Mouse (Mus musculus): ENCODE data around the gene Carns1. TPM values are rescaled to one million over a fixed set of nuclear protein-coding genes. Genes with fewer than 3 reads are reported as not detected.

Carns1 gene
- polyA plus RNA-seq, 1 experiment = 2.1 TPM

DNA sequence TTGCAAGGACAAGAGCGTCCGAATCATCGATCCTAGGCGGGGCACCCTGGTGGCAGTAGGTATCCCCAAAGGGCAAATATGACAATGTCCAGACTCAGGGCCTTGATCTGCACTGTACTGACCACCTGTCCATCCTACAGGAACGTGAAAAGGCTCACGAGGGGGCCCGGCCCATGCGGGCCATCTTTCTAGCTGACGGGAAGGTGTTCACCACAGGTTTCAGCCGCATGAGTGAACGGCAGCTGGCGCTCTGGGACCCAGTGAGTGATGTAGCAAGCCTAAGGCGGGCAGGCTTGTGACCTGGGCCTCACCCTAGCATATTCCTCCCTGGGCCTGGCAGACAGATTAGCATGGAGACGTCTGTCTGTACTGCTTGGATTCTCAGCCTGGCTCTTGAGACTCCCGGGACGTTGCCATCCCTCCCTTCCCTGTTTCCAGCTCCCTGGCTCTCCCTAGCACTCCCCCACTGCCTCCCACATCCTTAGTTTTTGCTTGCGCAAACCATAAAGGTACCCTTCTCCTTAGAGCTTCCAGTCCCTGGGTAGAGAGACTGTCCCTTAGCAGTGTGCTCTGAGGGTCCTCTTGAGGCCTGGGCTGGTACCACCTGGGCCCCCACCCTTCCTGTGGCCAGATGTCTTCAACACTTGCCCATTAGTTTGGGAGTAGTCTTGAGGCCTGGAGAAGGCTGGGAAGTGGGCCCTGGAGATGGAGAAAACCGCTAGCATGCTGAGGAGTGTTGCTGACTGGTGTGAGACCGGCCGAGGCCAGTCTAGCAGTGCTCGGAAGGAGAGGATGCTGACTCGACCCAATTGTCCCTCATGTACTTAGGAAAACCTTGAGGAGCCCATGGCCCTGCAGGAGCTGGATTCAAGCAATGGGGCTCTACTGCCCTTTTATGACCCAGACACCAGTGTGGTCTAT is 24.5 kb downstream of the Carns1 start:
- TF ChIP-seq EP300 (IDR thresholded peaks at IDR 0.05; ENCODE audit: insufficient read depth, low read depth, low read length) (no peak), POLR2A (IDR thresholded peaks at IDR 0.05; ENCODE audit: insufficient read depth, low read length) (no peak), CTCF (IDR thresholded peaks at IDR 0.05; ENCODE audit: low read depth, low read length) (no peak)
- no peak overlapping the region for H3K4me3 ChIP-seq (ENCODE audit: low read depth, low read length)
- no peaks in the 10 kb centered on the region for H3K9me3 ChIP-seq (replicated peaks; ENCODE audit: control insufficient read depth, insufficient read depth, low read length, poor library complexity, severe bottlenecking)
- H3K27ac ChIP-seq (ENCODE audit: insufficient read depth, low read length) = no peak overlapping the region
- H3K27me3 ChIP-seq (ENCODE audit: control insufficient read depth, insufficient read depth, low read length, poor library complexity, severe bottlenecking) = no peaks in the 10 kb centered on the region
- no peak overlapping the region for H3K9ac ChIP-seq (ENCODE audit: low read depth, poor library complexity, severe bottlenecking)
- H3K36me3 ChIP-seq (ENCODE audit: control insufficient read depth, insufficient read depth, low read length, poor library complexity, severe bottlenecking) = 0 out of 2 replicates have a peak, but pooled peaks cover 2% of the 10 kb centered on the region
- peaks cover 2% of the 10 kb centered on the region for H3K4me1 ChIP-seq (ENCODE audit: control insufficient read depth, insufficient read depth, low read length)

DNA sequence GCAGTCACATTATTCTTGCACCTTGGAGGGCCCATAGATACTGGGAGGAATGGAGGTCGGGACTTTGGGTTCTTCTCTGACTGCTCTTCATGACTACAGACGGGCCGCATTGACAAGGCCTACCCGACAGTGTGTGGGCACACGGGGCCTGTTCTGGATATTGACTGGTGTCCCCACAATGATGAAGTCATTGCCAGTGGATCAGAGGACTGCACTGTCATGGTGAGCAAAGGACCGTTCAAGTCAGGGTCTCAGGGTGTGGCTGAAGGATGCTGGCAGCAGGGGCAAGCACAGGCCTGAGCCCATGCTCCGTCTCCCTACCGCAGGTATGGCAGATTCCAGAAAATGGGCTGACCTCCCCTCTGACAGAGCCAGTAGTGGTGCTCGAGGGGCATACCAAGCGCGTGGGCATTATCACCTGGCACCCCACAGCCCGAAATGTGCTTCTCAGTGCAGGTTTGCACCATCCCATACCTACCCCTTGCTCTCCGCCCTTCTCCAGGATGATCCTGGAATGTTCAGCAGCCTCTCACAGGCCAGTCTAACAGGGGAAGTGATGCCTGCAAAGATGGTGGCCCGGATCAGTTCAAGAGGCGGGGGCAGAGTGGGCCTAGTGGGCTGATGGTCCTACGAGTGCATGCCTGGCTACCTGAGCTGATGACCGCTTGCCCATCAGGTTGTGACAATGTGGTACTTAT is 25.4 kb downstream of the Carns1 start:
- H3K36me3 ChIP-seq (ENCODE audit: control insufficient read depth, insufficient read depth, low read length, poor library complexity, severe bottlenecking) = 0 out of 2 replicates have a peak, but pooled peaks cover 2% of the 10 kb centered on the region
- TF ChIP-seq POLR2A (IDR thresholded peaks at IDR 0.05; ENCODE audit: insufficient read depth, low read length) (no peak), EP300 (IDR thresholded peaks at IDR 0.05; ENCODE audit: insufficient read depth, low read depth, low read length) (no peak), CTCF (IDR thresholded peaks at IDR 0.05; ENCODE audit: low read depth, low read length) (no peak)
- peaks cover 2% of the 10 kb centered on the region for H3K4me1 ChIP-seq (ENCODE audit: control insufficient read depth, insufficient read depth, low read length)
- no peak overlapping the region for H3K9ac ChIP-seq (ENCODE audit: low read depth, poor library complexity, severe bottlenecking)
- H3K27ac ChIP-seq (ENCODE audit: insufficient read depth, low read length) = no peak overlapping the region
- no peak overlapping the region for H3K4me3 ChIP-seq (ENCODE audit: low read depth, low read length)
- no peaks in the 10 kb centered on the region for H3K9me3 ChIP-seq (replicated peaks; ENCODE audit: control insufficient read depth, insufficient read depth, low read length, poor library complexity, severe bottlenecking)
- H3K27me3 ChIP-seq (ENCODE audit: control insufficient read depth, insufficient read depth, low read length, poor library complexity, severe bottlenecking) = no peaks in the 10 kb centered on the region

DNA sequence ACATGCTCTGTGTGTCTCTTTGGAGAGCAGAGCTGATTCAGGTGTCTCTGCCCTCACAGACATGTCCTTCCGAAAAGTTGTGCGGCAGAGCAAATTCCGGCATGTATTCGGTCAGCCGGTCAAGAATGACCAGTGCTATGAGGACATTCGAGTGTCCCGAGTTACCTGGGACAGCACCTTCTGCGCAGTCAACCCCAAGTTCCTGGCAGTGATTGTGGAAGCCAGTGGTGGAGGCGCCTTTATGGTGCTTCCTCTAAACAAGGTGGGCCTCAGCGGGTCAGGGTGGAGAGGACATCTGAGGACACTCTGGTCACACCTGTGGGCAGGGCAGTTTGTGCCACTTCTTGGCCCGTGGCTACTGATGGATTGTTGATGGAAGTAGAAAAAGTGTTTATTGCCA is 26.0 kb downstream of the Carns1 start:
- Histone ChIP-seq H3K27me3 (ENCODE audit: control insufficient read depth, insufficient read depth, low read length, poor library complexity, severe bottlenecking) (no peaks in the 10 kb centered on the region), H3K4me1 (ENCODE audit: control insufficient read depth, insufficient read depth, low read length) (peaks cover 2% of the 10 kb centered on the region), H3K4me3 (ENCODE audit: low read depth, low read length) (peak overlapping the region; percentile 87), H3K9me3 (replicated peaks; ENCODE audit: control insufficient read depth, insufficient read depth, low read length, poor library complexity, severe bottlenecking) (no peaks in the 10 kb centered on the region), H3K9ac (ENCODE audit: low read depth, poor library complexity, severe bottlenecking) (peak overlapping the region; percentile 78), H3K36me3 (ENCODE audit: control insufficient read depth, insufficient read depth, low read length, poor library complexity, severe bottlenecking) (0 out of 2 replicates have a peak, but pooled peaks cover 2% of the 10 kb centered on the region), H3K27ac (ENCODE audit: insufficient read depth, low read length) (no peak overlapping the region)
- no peak for TF ChIP-seq EP300 (IDR thresholded peaks at IDR 0.05; ENCODE audit: insufficient read depth, low read depth, low read length)
- TF ChIP-seq CTCF (IDR thresholded peaks at IDR 0.05; ENCODE audit: low read depth, low read length) = no peak
- TF ChIP-seq POLR2A (IDR thresholded peaks at IDR 0.05; ENCODE audit: insufficient read depth, low read length) = no peak

DNA sequence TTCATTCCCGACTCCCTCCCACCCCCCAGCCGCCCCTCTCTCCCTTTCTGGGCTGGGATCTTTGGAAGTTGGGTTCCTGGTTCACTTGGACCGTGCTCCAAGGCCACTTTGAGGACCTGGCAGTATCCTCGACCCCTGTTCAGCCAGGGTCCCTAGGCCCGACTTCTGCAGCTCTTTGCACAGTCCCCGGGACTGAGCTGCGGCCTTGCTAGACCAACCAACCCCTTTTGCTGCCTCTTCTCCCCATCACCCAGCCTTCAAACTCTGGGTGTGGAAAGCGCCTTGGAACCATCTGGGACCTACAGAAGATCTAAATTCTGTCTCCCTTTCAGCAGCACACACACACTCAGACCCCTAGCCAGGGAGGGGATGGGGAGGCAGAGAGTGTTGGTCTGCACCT is 26.5 kb downstream of the Carns1 start:
- H3K27ac ChIP-seq (ENCODE audit: insufficient read depth, low read length) = no peak overlapping the region
- H3K9ac ChIP-seq (ENCODE audit: low read depth, poor library complexity, severe bottlenecking) = peak overlapping the region; percentile 78
- H3K9me3 ChIP-seq (replicated peaks; ENCODE audit: control insufficient read depth, insufficient read depth, low read length, poor library complexity, severe bottlenecking) = no peaks in the 10 kb centered on the region
- TF ChIP-seq POLR2A (IDR thresholded peaks at IDR 0.05; ENCODE audit: insufficient read depth, low read length) = no peak
- no peak for TF ChIP-seq EP300 (IDR thresholded peaks at IDR 0.05; ENCODE audit: insufficient read depth, low read depth, low read length)
- no peak for TF ChIP-seq CTCF (IDR thresholded peaks at IDR 0.05; ENCODE audit: low read depth, low read length)
- no peaks in the 10 kb centered on the region for H3K27me3 ChIP-seq (ENCODE audit: control insufficient read depth, insufficient read depth, low read length, poor library complexity, severe bottlenecking)
- H3K4me3 ChIP-seq (ENCODE audit: low read depth, low read length) = peak overlapping the region; percentile 87
- H3K36me3 ChIP-seq (ENCODE audit: control insufficient read depth, insufficient read depth, low read length, poor library complexity, severe bottlenecking) = 0 out of 2 replicates have a peak, but pooled peaks cover 2% of the 10 kb centered on the region
- peaks cover 2% of the 10 kb centered on the region for H3K4me1 ChIP-seq (ENCODE audit: control insufficient read depth, insufficient read depth, low read length)

DNA sequence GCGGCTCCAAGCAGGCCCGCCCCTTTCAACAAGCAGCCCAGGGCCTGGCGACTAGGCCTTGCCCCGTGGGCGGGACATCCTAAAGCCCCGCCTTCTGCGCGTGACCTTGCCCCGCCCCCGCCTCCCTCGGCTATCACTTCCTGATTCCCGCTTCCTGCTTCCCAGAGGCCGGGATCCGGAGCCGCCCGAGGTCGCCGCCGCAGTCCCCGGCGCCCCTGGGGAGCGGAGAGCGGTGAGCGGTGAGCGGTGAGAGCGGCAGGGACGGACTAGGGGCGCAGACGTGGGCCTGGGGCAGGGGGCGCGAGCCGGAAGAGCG is 26.8 kb downstream of the Carns1 start, which contains the start of gene Coro1b:
Gene Coro1b (plus strand): TSS at position 129 of the 316 bp plus-strand sequence.
- Histone ChIP-seq H3K9ac (ENCODE audit: low read depth, poor library complexity, severe bottlenecking) (peak within 1 kb of the TSS; percentile 78), H3K27ac (ENCODE audit: insufficient read depth, low read length) (no peak within 1 kb of the TSS), H3K36me3 (ENCODE audit: control insufficient read depth, insufficient read depth, low read length, poor library complexity, severe bottlenecking) (0 out of 2 replicates have a peak, but pooled peaks cover 2% of the 10 kb centered on the region), H3K4me3 (ENCODE audit: low read depth, low read length) (peak within 1 kb of the TSS; percentile 87), H3K27me3 (ENCODE audit: control insufficient read depth, insufficient read depth, low read length, poor library complexity, severe bottlenecking) (no peaks in the 10 kb centered on the region), H3K4me1 (ENCODE audit: control insufficient read depth, insufficient read depth, low read length) (peaks cover 2% of the 10 kb centered on the region), H3K9me3 (replicated peaks; ENCODE audit: control insufficient read depth, insufficient read depth, low read length, poor library complexity, severe bottlenecking) (no peaks in the 10 kb centered on the region)
- TF ChIP-seq CTCF (IDR thresholded peaks at IDR 0.05; ENCODE audit: low read depth, low read length) (no peak), EP300 (IDR thresholded peaks at IDR 0.05; ENCODE audit: insufficient read depth, low read depth, low read length) (no peak), POLR2A (IDR thresholded peaks at IDR 0.05; ENCODE audit: insufficient read depth, low read length) (peak; percentile 16)
